Comparison of ENCODE assay signal across 25 mouse cellular contexts in genomic region chr12:81996679-81997362, GRCm38 (mm10).
DNase-seq lines count a peak whose midpoint lies in the region; ATAC-seq lines count a peak whose summit lies in the region.
"Had no signal": no experiment of that assay in that cellular context is flagged by ENCODE, and none has a peak within 500 bp of the region (broad histone marks: within the 10 kb centered on the region; RNA-seq: fewer than 3 reads in every experiment).

No protein-coding gene starts in this region.

- H3K36me3 ChIP-seq in limb, embryonic 12.5 days: peaks cover 55% of the 10 kb centered on the region
- H3K36me3 ChIP-seq in limb, embryonic 10.5 days: peaks cover 45% of the 10 kb centered on the region

- H3K4me3 ChIP-seq in limb, embryonic 12.5 days (replicated peaks): no peak overlapping the region
- no peak overlapping the region for H3K4me3 ChIP-seq in limb, embryonic 10.5 days
- H3K4me3 ChIP-seq: embryonic facial prominence, embryonic 12.5 days; embryonic facial prominence, embryonic 15.5 days; gastrocnemius, adult 2 months; heart, adult 2 months; heart, embryonic 10.5 days; heart, embryonic 13.5 days; hindbrain, embryonic 10.5 days; hindbrain, embryonic 13.5 days; intestine, embryonic 15.5 days had no signal

- peak overlapping the region; percentile 29; the same call in 1 of the 2 replicates for H3K27ac ChIP-seq in limb, embryonic 12.5 days
- no peak overlapping the region for H3K27ac ChIP-seq in limb, embryonic 10.5 days
- H3K27ac ChIP-seq: embryonic facial prominence, embryonic 12.5 days; embryonic facial prominence, embryonic 15.5 days; gastrocnemius, adult 2 months; heart, adult 2 months; heart, embryonic 10.5 days; hindbrain, embryonic 10.5 days; hindbrain, embryonic 13.5 days; intestine, embryonic 15.5 days had no signal

- no peak overlapping the region for H3K4me2 ChIP-seq in limb, embryonic 12.5 days
- H3K4me2 ChIP-seq: embryonic facial prominence, embryonic 12.5 days; embryonic facial prominence, embryonic 15.5 days; heart, embryonic 13.5 days; hindbrain, embryonic 13.5 days; intestine, embryonic 15.5 days had no signal

- H3K27me3 ChIP-seq in limb, embryonic 12.5 days: no peaks in the 10 kb centered on the region
- no peaks in the 10 kb centered on the region for H3K27me3 ChIP-seq in limb, embryonic 10.5 days (ENCODE audit: low read depth, poor library complexity, severe bottlenecking)
- H3K27me3 ChIP-seq: embryonic facial prominence, embryonic 12.5 days; embryonic facial prominence, embryonic 15.5 days; heart, embryonic 13.5 days; hindbrain, embryonic 13.5 days; intestine, embryonic 15.5 days had no signal

- ATAC-seq in limb, embryonic 12.5 days (ENCODE audit: insufficient number of reproducible peaks, insufficient read depth, low FRiP score, low TSS enrichment, low read depth): no peak
- ATAC-seq in common myeloid progenitor, adult 5-6 weeks (replicated peaks; ENCODE audit: low read depth, poor library complexity, severe bottlenecking): peak; percentile 48; the same call in 1 of the 2 replicates
- ATAC-seq: CD4-positive, CD25-positive, alpha-beta regulatory T cell, adult 4 months; forebrain, embryonic 14.5 days; forebrain, postnatal 0 days; hindbrain, embryonic 16.5 days; intestine, embryonic 15.5 days had no signal

- no peaks in the 10 kb centered on the region for H3K4me1 ChIP-seq in limb, embryonic 12.5 days (replicated peaks)
- no peaks in the 10 kb centered on the region for H3K4me1 ChIP-seq in limb, embryonic 10.5 days
- H3K4me1 ChIP-seq: embryonic facial prominence, embryonic 12.5 days; embryonic facial prominence, embryonic 15.5 days; hindbrain, embryonic 10.5 days; hindbrain, embryonic 13.5 days had no signal

- H3K9me3 ChIP-seq in limb, embryonic 12.5 days: no peaks in the 10 kb centered on the region
- no peaks in the 10 kb centered on the region for H3K9me3 ChIP-seq in limb, embryonic 10.5 days (replicated peaks)
- H3K9me3 ChIP-seq: embryonic facial prominence, embryonic 12.5 days; embryonic facial prominence, embryonic 15.5 days; heart, embryonic 10.5 days; heart, embryonic 13.5 days; hindbrain, embryonic 10.5 days; hindbrain, embryonic 13.5 days; intestine, embryonic 15.5 days had no signal

- WGBS in limb, embryonic 12.5 days: 84% methylated on average over 14 of the region's 14 CpGs
- 87% methylated on average over 14 of the region's 14 CpGs for WGBS in limb, embryonic 10.5 days

- no peak overlapping the region for H3K9ac ChIP-seq in limb, embryonic 12.5 days (replicated peaks)
- H3K9ac ChIP-seq: embryonic facial prominence, embryonic 12.5 days; embryonic facial prominence, embryonic 15.5 days; forebrain, postnatal 0 days; heart, embryonic 13.5 days; hindbrain, embryonic 13.5 days; intestine, embryonic 15.5 days had no signal

- DNase-seq in cerebellum, postnatal 25 days: peak; percentile 31 to 60
- no peak for DNase-seq in cerebellum, postnatal 4 days (ENCODE audit: low spot score in 2 of 2)
- DNase-seq in limb, embryonic 10.5 days (ENCODE audit: low spot score): no peak
- no peak for DNase-seq in adrenal gland, adult (ENCODE audit: inconsistent age in 2 of 2, low spot score in 1 of 2)
- DNase-seq: adrenal gland, adult 8-10 months; adrenal gland, postnatal 25 days; cerebellum, adult 11 months; forebrain, postnatal 0 days; gastrocnemius, adult 2 months; gastrocnemius, postnatal 14 days; heart, adult 2 months; heart, postnatal 14 days; kidney, adult 11 months had no signal

Comparison
In these comparisons a context has a peak if more than half of its experiments do, and no peak if none do; other contexts are left out.
1. DNase-seq: peak in cerebellum, postnatal 25 days (2 of 2); none in cerebellum, postnatal 4 days (0 of 2), limb, embryonic 10.5 days (single experiment) and adrenal gland, adult (0 of 2).